Mouse (Mus musculus) embryo, embryonic 10 days (tissue): ENCODE measurements around the gene Plcd4.
"Not testable (repeated sequence)": the region's sequence is repeated elsewhere in the genome, so short reads cannot be mapped to it uniquely, and the experiment has no call there.

ENCODE experiments used
- DNase-seq: peaks from one replicate; pipeline ENCODE4 v3.0.0-alpha.2; 2015; ENCODE audit warnings: low spot score

Gene Plcd4

DNA sequence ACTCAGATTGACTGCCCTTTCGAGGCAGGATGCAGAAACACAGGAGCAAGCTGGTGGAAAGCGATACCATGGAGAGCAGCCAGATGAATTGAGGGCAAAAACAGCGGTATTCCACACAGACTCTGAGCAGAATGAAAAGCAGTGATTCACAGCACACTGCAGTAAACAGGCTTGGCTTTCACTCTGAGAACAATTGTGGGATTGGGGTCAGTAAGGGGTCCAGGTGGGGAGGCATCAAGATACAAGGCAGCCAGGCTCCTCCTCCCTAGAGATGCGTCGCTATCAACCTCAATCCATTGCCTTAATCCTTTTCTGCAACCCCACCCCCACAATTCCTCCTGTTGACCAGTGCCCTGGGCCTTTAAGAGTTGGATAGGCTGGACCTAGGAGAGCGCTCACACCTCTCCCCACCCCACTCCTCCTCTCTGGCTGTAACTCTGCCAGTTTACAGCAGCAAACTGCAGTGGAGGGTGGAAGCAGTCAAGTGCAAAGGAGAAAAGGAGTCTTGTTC, at the start of gene Plcd4:
Plcd4 (plus strand) TSS at position 438 of the 511 bp plus-strand sequence.
- DNase-seq = peak; percentile 42

DNA sequence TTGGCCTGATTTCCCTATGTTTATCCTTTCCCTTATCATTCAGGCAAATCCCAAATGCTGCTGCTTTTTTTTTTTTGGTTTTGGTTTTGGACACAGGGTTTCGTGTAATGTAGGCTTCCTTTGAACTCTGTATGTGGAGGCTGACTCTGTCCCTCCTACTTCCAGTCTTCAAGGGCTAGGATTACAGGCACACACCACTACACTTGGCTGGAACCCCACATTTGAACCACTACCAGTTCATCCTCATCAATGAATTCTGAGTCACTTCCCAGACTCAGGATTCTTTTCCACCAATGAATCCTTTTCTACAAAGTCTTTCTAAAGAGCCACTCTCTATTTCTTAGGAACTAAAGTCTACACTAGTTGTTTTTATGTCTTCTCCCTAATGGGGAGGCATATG, 41.6 kb upstream of the Plcd4 start:
- DNase-seq = no peak

DNA sequence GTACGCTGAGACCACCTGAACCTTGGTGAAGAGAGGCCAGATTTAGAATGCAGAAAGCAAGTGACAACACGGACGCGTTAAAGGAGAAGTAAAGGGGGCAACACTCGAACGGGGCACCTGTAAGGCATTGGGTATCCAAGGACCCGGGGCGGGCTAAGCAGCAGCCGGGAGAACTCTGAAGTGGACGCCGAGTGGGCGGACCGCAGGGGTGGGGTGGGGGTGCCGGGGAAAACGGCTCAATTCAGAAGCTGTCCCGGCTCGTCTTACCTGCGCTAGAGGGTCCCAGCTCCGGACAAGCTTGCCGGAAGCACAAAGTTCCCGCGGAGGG, 37.3 kb upstream of the Plcd4 start:
- peak; percentile 8 for DNase-seq

DNA sequence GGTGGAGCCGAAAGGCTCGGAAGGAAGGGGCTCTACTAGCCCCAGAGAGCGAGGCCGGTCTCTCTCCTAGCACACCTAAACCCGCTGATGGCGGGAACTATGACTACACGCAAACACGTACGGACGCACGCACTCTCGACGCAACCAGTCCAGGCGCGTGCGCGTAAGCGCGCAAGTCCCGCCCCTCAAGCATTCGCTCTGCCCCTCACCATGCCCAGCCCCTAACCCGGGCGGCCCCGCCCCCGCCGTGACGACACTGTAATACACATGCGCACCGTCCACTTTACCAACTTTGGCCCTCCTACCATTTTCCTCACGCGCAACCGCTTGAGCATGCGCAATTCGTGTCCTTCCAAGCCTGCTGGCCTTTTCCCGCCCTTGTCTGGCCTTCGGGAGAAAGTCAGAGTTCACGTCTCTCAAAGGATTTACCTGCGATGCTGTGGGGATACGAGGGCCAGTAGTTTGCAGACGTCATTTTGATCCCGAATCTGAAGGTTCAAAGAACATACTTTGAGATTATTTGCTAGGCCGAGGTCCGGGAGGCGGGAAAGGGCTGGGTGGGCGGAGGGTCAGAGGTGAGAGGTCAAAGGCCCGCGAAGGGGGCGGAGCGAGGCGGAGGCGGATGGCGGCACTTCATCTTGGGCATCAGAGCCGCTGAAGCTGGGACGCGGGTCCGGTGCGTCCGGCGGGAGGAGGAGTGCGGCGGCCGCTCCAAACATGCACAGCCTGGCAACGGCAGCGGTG, 36.8 kb upstream of the Plcd4 start, which contains the start of gene Cnot9:
Cnot9 (plus strand) TSS at position 338 of the 744 bp plus-strand sequence.
- peak; percentile 98 for DNase-seq

DNA sequence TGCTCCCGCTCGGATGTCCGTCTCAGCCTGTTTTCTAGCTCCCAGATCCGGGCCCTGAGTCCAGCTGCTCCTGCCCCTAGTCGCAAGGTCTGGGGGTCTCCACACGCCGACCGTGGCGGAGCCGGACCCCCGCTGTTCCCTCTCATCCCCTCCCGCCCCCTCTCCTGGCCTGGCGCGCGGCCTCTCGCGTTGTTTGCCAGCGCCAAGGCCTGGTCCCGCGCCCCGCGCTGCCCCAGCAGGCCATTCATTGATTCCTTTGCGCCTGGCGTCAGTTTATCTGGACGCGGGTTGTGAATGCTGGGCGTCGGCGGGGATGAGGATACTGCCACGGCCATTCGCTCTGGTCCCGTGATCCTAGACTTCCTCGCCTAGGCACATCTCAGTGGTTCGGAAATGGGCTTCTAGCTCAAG, 36.2 kb upstream of the Plcd4 start:
- peak; percentile 86 for DNase-seq

DNA sequence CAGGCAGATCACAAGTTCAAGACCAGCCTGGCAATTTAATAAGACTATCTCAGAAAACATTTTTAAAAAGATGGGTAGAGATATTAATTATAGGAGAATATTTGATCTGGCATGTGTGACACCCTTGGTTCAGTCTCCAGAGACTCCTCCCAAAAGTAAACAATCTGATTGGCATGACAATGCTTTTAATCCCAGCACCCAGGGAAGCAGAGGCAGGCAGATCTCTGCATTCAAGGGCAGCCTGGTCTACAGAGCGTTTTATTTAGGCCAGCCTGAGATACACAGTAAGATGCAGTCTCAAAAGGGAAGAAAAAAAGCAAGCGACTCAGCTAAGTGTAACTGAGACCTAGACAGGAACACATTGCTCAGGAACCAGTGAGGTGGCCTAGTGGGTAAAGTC, 34.9 kb upstream of the Plcd4 start:
- no peak for DNase-seq

DNA sequence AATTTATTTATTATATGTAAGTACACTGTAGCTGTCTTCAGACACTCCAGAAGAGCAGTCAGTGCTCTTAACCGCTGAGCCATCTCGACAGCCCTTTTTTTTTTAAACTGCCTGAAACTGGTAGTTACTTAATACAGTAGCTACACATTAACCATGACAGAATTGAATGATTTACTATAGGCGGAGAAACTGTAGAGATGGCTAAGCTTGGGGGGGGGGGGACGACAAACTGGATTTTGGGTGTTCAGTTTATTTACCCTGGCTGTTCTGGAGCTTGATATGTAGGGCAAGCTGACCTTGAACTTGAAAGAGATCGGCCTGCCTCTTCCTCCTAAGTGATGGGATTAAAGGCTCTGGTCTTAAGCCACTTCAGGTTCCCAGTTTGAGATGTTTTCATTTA, 31.4 kb upstream of the Plcd4 start:
- DNase-seq = no peak

DNA sequence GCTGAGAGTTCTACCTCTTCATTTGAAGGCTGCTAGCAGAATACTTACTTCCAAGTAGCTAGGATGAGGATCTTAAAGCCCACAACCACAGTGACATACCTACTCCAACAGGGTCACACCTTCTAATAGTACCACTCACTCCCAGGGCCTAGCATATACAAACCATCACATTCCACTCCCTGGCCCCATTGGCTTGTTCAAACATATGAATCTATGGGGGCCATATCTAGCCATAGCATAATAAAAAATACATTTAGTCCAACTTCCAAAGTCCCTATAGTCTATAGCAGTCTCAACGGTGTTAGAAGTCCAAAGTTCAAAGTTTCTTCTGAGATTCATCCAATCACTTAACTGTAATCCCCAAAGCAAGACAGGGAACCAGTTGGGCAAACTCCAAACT, 29.7 kb upstream of the Plcd4 start:
- not testable (repeated sequence) for DNase-seq

DNA sequence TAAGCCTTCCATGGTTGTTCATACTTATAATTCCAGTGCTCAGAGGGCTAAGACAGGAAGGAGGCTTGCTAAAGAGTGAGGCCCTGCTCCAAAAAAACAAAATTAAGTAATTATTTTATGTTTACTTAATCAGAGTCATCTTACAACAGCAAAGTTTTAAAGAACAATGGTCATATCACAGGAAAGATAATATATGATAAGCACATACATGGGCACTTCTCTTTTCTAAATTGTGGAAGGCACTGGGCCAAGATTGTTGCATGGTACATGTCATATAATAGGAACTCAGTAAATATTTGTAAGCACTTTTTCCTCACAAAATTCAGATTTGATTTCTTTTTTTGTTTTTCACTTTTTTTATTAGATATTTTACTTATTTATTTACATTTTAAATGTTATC, 22.8 kb upstream of the Plcd4 start:
- no peak for DNase-seq

DNA sequence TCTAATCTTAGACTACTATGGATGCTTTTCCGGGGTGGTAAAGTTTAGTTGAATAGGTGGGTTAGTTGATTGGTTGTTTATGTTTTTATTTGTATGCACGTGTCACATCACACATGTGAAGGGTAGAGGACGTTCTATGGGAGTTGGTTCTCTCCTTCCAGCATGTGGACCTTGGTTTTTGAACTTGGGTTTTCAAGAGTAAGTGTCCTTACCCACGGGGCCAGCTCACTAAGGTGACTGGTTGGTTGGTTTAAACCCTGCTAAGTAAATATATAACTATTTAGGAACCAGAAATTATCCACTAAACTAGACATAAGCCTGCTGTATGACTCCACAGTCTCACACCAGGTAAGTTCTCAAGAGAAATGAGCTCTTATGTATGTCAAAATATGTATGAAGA, 17.9 kb upstream of the Plcd4 start:
- DNase-seq = no peak

DNA sequence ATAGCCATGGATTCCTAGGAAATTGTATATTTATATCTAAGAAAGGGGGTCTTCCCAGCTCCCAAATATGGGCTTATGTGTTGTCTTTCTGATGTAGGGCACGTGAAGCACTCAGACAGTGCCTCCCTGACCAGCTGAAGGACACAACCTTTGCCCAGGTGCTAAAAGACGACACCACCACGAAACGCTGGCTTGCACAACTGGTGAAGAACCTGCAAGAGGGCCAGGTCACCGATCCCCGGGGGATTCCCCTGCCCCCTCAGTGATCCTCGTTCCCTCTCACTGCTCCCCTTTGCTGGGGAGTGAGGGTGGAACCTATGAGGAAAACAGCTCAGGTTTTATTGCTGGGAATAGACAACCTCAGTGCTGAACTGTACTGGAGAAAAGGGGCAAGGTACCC, 14.1 kb upstream of the Plcd4 start:
- DNase-seq = no peak

DNA sequence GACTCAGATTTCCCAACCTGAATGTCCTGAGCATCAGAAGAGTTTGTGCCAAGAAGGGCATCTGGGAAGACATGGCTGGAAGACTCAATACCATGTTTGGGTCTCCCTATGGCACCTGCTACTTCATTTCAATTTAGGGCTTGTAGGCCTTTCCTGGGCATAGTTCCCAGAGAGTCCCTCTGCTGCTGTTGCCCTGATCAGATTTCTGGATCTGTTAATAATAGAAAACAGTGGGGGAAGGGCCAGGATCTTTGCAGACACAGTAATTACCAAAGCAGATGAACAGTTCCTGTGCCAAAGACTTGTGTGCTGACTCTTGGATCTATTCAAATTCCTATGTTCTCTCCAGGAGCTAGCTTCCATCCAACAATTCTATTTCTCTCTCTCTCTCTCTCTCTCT, 4.0 kb upstream of the Plcd4 start:
- DNase-seq = no peak

DNA sequence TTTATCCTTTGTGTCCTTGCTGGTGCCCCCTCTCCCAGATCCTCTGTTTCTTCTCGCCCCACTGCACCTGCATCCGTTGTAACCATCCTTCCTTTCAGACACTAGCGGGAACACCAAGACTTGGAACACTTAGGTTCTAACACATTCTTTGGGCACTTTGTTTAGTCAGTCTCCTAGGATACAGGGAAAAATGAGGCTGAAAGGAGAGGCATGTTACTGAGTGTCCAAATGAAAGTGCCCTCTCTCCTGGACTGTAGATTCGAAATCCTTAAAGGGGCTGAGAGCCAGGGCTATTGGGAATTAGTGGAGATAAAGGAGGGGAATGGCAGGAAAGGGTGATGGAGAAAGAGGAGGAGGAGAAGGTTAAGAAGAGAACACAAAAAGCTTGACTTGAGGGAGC, 1.5 kb downstream of the Plcd4 start, which contains the start of gene Usp37:
Usp37 (minus strand) TSS at position 101 of the 400 bp plus-strand sequence.
- no peak for DNase-seq

DNA sequence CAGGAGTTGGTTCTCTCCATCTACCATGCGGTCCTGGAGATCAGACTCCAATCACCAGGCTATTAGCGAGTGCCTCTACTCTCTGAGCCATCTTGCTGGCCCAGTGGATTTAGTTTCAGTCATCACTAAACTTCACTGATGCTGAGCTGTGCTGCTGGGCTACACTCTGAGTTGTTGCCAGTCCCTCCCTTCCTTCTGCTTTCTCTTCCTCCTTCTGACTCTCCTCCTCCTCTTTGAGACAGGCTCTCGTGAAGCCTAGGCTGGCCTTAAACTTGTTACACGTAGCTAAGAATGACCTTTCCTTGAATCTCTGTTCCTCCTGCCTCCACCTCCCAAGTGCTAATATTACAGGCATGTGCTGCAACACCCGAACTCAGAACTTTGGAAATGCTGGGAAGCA, 16.4 kb downstream of the Plcd4 start:
- no peak for DNase-seq

DNA sequence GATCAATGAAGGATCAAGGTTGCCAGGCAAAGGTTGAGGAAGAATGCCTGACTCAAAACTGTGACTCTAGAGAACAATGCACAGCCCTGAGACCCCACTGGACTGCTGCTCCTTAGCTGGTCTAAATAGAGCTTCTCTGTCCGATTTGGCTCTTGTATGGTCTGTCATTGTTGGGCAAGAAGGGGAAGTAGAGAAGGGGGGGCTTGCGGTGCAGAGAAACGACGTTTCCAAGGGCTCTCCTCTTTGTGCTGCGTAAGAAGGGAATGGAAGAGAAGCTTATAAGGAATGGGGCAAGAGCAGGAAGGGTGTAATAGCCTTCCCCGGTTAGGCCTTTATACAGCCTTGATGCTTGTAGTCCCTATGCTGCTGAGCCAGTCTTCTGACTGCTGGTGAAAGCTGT, 23.1 kb downstream of the Plcd4 start:
- no peak for DNase-seq

DNA sequence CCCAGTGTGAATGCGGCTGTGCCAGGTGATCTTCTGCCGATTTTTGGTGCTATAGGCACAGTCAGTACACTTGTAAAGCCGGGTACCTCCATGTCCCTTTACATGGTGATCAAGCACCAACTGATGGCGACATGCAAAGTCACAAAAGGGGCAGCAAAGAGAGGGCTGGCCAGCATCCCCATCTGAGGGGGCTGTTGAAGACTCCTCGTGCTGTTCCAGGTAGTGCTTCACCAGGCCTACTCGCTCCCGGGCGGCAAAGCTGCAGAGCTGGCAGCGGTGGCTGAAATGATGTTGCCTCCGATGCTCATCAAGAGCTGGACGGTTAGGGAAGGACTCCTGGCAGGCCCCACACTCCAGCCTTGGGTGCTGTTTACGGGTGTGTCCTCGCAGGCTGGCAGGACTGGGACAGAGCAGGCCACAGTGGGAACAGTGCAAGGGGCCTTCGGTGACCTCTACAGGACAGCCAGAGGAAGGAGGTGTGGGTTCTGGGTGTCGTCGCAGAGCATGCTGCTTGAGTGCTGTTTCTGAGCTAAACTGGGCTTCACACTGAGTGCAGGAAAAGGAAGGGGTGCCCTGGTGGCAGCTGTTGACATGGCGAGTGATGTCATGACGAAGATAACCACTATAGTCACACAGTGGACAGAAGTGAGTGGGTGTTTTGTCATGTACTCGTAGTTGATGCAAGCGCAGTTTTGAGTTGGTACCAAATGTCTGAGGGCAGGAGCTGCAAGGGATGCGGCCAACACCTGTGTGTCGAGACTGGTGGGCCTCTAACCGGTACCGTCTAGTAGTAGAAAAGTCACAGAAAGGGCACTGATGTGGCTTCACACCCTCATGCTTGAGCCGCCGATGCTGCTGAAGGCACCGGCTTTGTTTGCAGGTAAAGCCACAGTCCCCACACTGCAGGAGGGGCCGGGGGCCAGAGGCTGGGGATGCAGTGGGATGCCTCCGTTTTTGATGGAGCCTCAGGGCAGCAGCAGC, 27.3 kb downstream of the Plcd4 start:
- DNase-seq = no peak

DNA sequence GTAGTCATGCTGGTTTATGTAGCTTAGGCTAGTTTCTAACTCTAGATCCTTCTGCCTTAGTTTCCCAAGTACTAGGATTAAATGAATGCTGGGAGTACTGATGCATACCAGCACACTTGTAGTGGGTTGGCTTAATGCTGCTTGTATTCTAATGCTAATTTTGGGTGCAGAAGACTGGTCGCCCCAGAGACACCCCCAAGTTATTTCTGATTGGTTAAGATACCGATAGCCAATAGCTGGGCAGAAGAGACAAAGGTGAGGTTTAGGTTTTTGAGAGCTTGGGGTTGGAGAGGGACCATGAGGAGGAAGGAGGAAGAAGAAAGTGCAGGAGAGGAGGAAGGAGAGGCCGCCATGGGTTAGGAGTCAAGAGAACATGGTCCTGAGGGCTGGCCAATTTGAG, 39.9 kb downstream of the Plcd4 start:
- no peak for DNase-seq

DNA sequence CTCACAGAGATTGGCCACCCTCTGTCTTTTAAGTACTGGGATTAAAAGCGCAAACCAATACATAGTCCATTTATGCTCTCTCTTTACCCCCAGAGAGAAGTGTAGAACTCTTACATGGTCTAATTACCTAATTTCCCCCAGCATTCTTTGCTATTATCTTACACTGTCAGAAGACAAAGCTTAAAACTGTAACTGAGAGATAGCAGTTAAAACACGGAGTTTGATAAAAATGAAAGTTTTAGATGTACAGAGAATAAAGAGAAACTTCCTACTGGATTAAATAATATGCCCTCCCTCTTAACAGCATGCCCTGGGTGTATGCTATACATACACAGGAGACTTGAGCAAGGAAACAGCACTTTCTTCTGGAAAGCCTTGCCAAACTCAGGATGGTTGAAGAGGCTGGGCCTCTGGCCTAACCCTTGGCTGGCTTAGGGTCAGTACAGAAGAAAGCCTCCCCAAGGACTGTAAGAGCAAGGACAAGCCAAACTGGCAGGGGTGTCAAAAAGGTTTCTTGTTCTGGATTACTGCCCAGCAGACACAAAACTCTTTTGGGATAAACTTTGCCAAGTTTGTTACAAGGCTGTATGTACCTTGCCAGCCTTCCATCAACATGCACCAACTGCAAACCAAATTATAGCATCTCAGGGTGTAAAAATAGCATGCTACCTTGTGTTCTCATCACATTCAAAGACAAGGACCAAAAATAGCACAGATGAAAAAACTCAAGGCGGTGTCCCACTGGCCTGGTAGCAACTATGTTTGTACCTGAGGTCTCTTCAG, 42.1 kb downstream of the Plcd4 start:
- no peak for DNase-seq

DNA sequence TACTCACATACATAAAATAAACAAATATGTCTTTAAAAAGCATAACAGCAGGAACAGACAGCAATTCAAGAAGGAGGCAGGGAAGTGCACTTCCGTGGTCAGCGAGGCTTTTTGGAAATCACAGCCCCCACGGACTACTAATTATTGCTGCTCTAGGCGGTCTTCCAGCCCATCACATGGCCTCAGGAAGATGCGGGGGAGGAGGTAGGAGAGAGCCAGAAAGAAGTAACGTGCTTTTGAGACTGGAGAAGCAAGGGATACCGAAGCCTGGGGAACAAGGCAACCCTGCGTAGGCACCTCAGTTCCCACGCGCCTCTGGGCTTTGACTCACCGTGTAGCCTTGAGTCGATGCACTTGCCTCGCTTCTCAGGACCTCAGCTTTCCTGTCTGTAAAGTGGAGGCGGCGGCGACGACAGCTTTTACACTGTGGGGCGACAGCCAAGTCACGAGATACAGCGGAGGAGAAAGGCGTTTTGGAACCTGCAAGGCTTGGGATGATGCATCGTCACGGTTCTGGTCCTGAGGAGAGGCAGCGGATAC, 44.6 kb downstream of the Plcd4 start:
- no peak for DNase-seq

DNA sequence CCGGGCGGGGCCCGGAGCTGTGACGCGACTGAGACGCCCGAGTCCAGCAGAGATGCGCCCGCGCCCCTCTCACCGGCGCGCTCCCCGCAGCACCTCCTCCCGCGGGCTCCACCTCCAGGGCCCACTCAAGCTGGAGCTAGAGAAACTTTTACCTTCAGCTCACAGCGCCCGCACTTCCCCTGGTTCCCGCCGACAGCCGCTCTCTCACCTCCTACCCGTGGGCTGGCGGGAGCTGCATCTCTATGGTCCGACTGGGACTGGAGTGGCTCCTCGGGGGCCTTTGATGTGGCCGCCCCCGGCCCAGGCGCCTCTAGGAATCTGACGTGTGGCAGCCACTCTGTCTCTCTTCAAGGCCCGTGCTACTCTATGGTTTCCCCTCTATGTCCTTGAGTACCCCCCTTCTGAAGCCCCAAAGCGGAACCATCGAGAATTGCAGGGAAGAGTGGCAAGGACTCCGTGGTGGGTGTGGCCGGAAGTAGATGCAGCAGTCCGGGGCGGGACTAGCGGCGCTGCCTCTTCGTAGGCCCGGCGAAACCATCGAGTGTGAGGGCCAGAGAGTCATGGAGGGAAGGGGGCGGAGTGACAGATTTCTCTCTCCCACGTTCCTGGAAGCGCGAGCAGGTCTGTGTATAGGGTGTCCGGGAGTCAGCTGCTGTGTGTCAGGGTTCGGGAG, 45.2 kb downstream of the Plcd4 start, which contains the start of the genes Zfp142 and Bcs1l:
Zfp142 (minus strand) TSS at position 474 of the 673 bp plus-strand sequence.
Bcs1l (plus strand) TSS at position 517 of the 673 bp plus-strand sequence.
- peak; percentile 99 for DNase-seq

DNA sequence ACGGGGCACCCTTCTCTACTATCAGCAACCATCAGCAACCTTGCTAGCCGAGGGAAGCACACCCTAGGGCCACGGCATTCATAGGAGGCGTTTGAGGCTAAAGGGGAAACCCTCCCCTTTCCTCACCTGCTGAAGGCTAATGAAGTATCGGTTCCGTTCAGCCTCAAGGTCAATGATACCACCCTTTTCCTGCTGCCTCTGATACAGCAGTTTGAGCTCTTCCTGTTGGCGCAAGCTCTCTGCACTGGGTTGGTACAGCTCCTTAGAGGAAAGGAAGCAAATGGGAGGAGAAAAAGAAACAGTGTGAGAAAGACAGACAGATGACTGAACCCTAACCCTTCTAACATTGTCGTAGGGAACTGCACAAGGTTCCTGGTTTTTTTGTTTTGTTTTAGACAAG, 51.7 kb downstream of the Plcd4 start:
- DNase-seq = no peak
